Mouse (Mus musculus): ENCODE data around the gene Srsf12. TPM values are rescaled to one million over a fixed set of nuclear protein-coding genes. Genes with fewer than 3 reads are reported as not detected.

Gene Srsf12
- polyA plus RNA-seq, 1 experiment from 2014 or later = 7.9 TPM

Other genes starting within 250 kb of the Srsf12 start
- gene Rragd, start 226.0 kb upstream of the Srsf12 start, polyA plus RNA-seq (2014; fragmentation: Nextera tagmentation; extraction: Ambion mirVana) = 28.2 and 30.2 TPM in 2 replicates
- 54.6 and 57.7 TPM in 2 replicates for gene Ube2j1, start 177.6 kb upstream of the Srsf12 start, polyA plus RNA-seq (2014; fragmentation: Nextera tagmentation; extraction: Ambion mirVana)
- 0.36 and 0.73 TPM in 2 replicates for gene Gabrr2, start 146.0 kb upstream of the Srsf12 start, polyA plus RNA-seq (2014; fragmentation: Nextera tagmentation; extraction: Ambion mirVana)
- gene Gabrr1, start 76.5 kb upstream of the Srsf12 start, polyA plus RNA-seq (2014; fragmentation: Nextera tagmentation; extraction: Ambion mirVana) = not detected in 2 replicates
- 1.1 and 1.7 TPM in 2 replicates for gene Pm20d2, start 19.3 kb upstream of the Srsf12 start, polyA plus RNA-seq (2014; fragmentation: Nextera tagmentation; extraction: Ambion mirVana)
- gene Pnrc1, start 81.2 kb downstream of the Srsf12 start, polyA plus RNA-seq (2014; fragmentation: Nextera tagmentation; extraction: Ambion mirVana) = 84.9 and 87.9 TPM in 2 replicates
- 38.0 and 44.2 TPM in 2 replicates for gene Rngtt, start 101.3 kb downstream of the Srsf12 start, polyA plus RNA-seq (2014; fragmentation: Nextera tagmentation; extraction: Ambion mirVana)

Measured in forebrain, embryonic 11.5 days (tissue).